Mouse (Mus musculus): ENCODE measurements at regions not wholly inside any gene's neighbourhood (a gene's known extent, or its start where the extent isn't known, plus 50 kb on each side); places are given as distances from the start of the nearest gene placed in this dataset.
A peak's percentile ranks its signal among the peaks of the same experiment; 100 is the strongest.

DNA sequence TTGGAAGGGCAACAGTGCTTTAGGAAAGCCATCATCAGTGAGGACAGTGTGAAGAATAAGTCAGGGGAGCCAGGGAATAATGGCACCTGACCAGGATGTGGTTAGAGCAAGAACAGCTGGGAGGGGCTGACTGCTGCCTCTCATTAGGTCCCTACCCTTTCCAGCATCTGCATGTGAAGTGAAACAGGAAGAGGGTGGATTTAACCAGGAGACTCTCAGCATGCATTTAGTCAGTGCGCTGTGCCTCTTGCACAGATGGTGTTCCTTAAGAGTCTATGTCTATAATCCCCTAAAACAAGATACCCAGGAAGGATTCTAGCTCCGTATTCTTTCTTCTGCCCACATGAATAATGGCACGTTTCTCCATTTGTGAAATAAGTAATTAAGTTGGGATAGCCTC is 267.9 kb downstream of the Spry2 start:
- H3K4me1 ChIP-seq: no peaks in the 10 kb centered on the region
- H3K4me3 ChIP-seq (replicated peaks): no peak overlapping the region
- TF ChIP-seq GATA1 (IDR thresholded peaks at IDR 0.05; ENCODE audit: borderline replicate concordance, low read length) (no peak), FLI1 (IDR thresholded peaks at IDR 0.05; ENCODE audit: low read length) (no peak)
- H3K36me3 ChIP-seq (replicated peaks; ENCODE audit: low read length): no peaks in the 10 kb centered on the region
- no peaks in the 10 kb centered on the region for H3K27me3 ChIP-seq (replicated peaks)
- no peaks in the 10 kb centered on the region for H3K9me3 ChIP-seq

DNA sequence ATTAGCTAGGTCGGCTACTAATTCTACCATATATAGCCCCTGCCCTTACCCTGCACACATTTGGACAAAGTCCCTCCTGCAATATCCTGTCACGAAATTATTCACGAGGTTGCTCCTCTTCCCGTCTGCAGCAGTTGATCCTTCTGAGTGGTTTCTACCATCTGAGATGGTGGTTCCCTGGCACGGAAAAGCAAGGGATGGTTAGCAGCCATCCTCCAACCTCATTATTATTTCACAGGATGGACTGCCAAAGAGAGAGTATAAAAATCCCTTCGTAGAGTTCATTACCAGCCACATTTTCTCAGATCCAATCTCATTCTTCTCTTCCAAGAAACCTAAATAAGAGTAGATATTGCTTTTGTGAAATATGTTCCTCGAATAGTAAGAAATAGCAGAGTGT is 272.2 kb downstream of the Spry2 start:
- no peaks in the 10 kb centered on the region for H3K36me3 ChIP-seq (replicated peaks; ENCODE audit: low read length)
- no peak for TF ChIP-seq GATA1 (IDR thresholded peaks at IDR 0.05; ENCODE audit: borderline replicate concordance, low read length)
- no peak for TF ChIP-seq FLI1 (IDR thresholded peaks at IDR 0.05; ENCODE audit: low read length)
- no peak overlapping the region for H3K4me3 ChIP-seq (replicated peaks)
- peaks cover 9% of the 10 kb centered on the region; the same call in 1 of the 2 replicates for H3K9me3 ChIP-seq
- H3K27me3 ChIP-seq (replicated peaks): no peaks in the 10 kb centered on the region
- no peaks in the 10 kb centered on the region for H3K4me1 ChIP-seq

DNA sequence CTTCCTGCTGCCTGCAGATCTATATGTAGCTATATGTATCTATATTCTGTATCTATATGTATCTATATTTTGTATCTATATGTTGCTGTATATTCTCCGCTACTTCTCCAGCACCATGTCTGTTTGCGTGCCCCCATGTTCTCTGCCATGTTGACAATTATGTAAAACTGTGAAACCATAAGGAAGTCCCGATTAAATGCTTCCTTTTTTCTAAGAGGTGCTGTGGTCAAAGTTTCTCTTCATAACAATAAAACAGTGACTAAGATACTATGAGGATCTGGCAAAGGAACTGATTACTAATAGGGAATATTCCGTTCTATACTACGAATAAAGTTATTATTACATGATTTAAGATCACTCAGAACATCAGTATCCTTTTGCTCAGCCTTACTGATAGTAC is 274.5 kb downstream of the Spry2 start:
- Histone ChIP-seq H3K4me3 (replicated peaks) (no peak overlapping the region), H3K27me3 (replicated peaks) (no peaks in the 10 kb centered on the region), H3K36me3 (replicated peaks; ENCODE audit: low read length) (no peaks in the 10 kb centered on the region), H3K9me3 (peaks cover 9% of the 10 kb centered on the region; the same call in 1 of the 2 replicates), H3K4me1 (no peaks in the 10 kb centered on the region)
- TF ChIP-seq FLI1 (IDR thresholded peaks at IDR 0.05; ENCODE audit: low read length): no peak
- no peak for TF ChIP-seq GATA1 (IDR thresholded peaks at IDR 0.05; ENCODE audit: borderline replicate concordance, low read length)

DNA sequence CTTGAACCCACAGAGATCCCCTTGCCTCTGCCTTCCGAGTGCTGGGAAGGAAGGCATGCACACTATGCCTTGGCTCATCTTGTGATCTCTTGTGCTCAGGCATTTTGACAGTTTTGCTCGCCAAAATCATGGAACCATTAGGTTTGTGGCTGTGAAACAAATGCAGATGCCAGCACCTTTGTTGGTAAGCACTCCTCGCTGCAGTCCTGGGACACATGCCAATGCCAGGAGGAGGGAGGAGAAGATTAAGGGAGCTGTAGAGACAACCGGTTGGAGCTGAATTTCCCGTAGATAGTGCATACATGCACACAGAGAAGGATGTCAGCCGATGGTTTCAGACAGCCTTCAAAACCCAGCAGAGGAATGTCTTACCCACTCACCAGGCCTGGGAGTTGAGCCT is 275.5 kb downstream of the Spry2 start:
- Histone ChIP-seq H3K36me3 (replicated peaks; ENCODE audit: low read length) (no peaks in the 10 kb centered on the region), H3K27me3 (replicated peaks) (no peaks in the 10 kb centered on the region), H3K4me1 (no peaks in the 10 kb centered on the region), H3K9me3 (peaks cover 9% of the 10 kb centered on the region; the same call in 1 of the 2 replicates), H3K4me3 (replicated peaks) (no peak overlapping the region)
- no peak for TF ChIP-seq FLI1 (IDR thresholded peaks at IDR 0.05; ENCODE audit: low read length)
- TF ChIP-seq GATA1 (IDR thresholded peaks at IDR 0.05; ENCODE audit: borderline replicate concordance, low read length): no peak

DNA sequence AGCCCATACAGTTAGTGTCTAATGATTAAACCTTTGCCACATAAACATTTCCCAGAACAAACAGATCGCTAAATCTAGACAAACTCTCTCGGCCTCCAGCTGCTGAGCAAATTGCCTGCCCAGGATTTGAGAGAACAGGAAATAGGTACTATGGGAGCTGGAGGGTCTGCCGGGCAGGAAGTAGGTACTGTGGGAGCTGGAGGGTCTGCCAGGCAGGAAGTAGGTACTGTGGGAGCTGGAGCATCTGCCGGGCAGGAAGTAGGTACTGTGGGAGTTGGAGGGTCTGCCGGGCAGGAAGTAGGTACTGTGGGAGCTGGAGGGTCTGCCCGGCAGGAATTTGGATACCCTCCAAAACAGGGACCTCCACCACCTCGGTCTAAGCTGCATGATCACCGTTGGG is 277.2 kb downstream of the Spry2 start:
- TF ChIP-seq FLI1 (IDR thresholded peaks at IDR 0.05; ENCODE audit: low read length) (no peak), GATA1 (IDR thresholded peaks at IDR 0.05; ENCODE audit: borderline replicate concordance, low read length) (no peak)
- H3K27me3 ChIP-seq (replicated peaks): no peaks in the 10 kb centered on the region
- no peaks in the 10 kb centered on the region for H3K36me3 ChIP-seq (replicated peaks; ENCODE audit: low read length)
- no peak overlapping the region for H3K4me3 ChIP-seq (replicated peaks)
- H3K9me3 ChIP-seq: peaks cover 9% of the 10 kb centered on the region; the same call in 1 of the 2 replicates
- peaks cover 6% of the 10 kb centered on the region; the same call in 1 of the 2 replicates for H3K4me1 ChIP-seq

DNA sequence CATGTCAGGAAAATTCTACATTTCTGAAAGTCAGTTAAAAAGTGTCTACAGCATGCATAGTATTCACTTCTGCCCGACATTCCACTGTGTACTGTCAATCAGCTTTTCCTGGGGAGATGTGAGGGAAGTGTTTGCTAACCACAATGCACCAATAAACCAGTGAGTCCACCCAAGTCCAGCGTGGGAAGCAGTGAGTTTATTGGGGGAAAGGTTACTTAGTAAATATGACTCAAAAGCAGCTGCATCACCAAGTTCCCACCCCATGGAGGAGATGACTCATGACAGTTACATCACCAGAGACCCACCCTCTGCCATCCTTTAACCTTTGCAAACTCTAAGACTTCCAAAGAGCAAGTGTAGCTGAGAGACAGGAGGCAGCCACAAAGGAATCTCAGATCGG is 280.9 kb downstream of the Spry2 start:
- no peaks in the 10 kb centered on the region for H3K27me3 ChIP-seq (replicated peaks)
- H3K4me3 ChIP-seq (replicated peaks): no peak overlapping the region
- no peaks in the 10 kb centered on the region for H3K36me3 ChIP-seq (replicated peaks; ENCODE audit: low read length)
- TF ChIP-seq FLI1 (IDR thresholded peaks at IDR 0.05; ENCODE audit: low read length): no peak
- no peak for TF ChIP-seq GATA1 (IDR thresholded peaks at IDR 0.05; ENCODE audit: borderline replicate concordance, low read length)
- peaks cover 6% of the 10 kb centered on the region; the same call in 1 of the 2 replicates for H3K4me1 ChIP-seq
- 0 out of 2 replicates have a peak, but pooled peaks cover 4% of the 10 kb centered on the region for H3K9me3 ChIP-seq

DNA sequence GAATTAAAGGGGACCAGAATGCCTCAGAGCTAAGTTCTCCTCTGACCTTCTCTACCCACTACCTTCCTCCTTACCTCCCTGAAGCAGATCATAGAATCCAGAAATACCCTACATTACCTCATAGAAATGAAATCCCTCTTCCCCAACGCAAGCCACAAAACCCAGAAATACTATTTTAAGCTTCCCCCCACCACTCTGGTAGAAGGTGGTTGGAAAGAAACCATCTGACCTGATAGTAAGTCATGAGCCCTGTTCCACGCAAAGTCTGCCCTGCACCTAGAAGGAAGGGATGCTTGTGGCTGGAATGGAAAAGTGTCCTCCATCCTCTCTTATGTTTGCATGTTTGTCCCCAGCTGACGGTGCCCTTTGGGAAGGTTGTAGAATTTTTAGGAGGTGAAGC is 283.8 kb downstream of the Spry2 start:
- no peaks in the 10 kb centered on the region for H3K36me3 ChIP-seq (replicated peaks; ENCODE audit: low read length)
- no peak for TF ChIP-seq FLI1 (IDR thresholded peaks at IDR 0.05; ENCODE audit: low read length)
- TF ChIP-seq GATA1 (IDR thresholded peaks at IDR 0.05; ENCODE audit: borderline replicate concordance, low read length): no peak
- H3K27me3 ChIP-seq (replicated peaks): no peaks in the 10 kb centered on the region
- H3K4me1 ChIP-seq: peaks cover 6% of the 10 kb centered on the region; the same call in 1 of the 2 replicates
- H3K4me3 ChIP-seq (replicated peaks): no peak overlapping the region
- no peaks in the 10 kb centered on the region for H3K9me3 ChIP-seq

DNA sequence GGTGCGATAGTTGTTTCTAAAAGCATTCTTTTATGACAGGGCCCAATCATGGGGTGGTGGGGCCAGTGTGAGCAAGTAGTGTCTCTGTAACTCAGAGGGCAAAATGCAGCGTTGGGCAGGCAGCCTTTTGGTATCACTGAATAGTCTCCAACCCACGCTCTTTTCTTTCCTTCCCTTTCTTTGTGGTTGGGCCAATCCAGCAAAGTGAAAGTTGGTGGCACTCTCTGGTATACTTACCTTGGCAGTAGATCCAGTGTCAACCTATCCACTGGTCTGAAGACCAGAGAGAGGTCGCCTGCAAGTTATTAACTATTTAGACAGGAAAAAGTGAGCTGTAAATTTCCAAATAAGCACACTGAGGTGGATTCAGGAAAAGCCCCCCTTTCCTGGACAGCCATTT is 287.8 kb downstream of the Spry2 start:
- Histone ChIP-seq H3K4me3 (replicated peaks) (no peak overlapping the region), H3K27me3 (replicated peaks) (no peaks in the 10 kb centered on the region), H3K9me3 (no peaks in the 10 kb centered on the region), H3K36me3 (replicated peaks; ENCODE audit: low read length) (no peaks in the 10 kb centered on the region), H3K4me1 (no peaks in the 10 kb centered on the region)
- TF ChIP-seq GATA1 (IDR thresholded peaks at IDR 0.05; ENCODE audit: borderline replicate concordance, low read length) (no peak), FLI1 (IDR thresholded peaks at IDR 0.05; ENCODE audit: low read length) (no peak)

DNA sequence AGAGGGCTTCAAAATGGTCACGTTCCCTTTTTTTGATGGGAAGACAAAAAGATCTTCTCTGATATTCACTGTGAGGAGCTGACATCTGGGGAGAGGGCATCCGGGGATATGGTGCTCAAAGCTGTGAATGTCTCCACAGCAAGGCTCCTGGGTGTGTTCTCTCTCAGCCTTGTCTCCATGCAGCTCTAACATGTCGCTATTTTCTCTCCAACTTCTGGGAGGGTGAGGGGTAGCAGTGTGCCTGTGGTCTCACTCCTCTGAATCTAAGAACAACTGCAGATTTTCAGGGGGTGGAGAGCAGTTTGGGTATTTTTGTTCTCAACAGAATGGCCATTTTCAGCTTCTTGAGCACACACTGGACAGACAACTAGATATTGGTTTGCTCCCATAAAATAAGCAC is 290.1 kb downstream of the Spry2 start:
- Histone ChIP-seq H3K4me3 (replicated peaks) (no peak overlapping the region), H3K9me3 (no peaks in the 10 kb centered on the region), H3K4me1 (peaks cover 4% of the 10 kb centered on the region; the same call in 1 of the 2 replicates), H3K27me3 (replicated peaks) (no peaks in the 10 kb centered on the region), H3K36me3 (replicated peaks; ENCODE audit: low read length) (no peaks in the 10 kb centered on the region)
- no peak for TF ChIP-seq GATA1 (IDR thresholded peaks at IDR 0.05; ENCODE audit: borderline replicate concordance, low read length)
- TF ChIP-seq FLI1 (IDR thresholded peaks at IDR 0.05; ENCODE audit: low read length): no peak

DNA sequence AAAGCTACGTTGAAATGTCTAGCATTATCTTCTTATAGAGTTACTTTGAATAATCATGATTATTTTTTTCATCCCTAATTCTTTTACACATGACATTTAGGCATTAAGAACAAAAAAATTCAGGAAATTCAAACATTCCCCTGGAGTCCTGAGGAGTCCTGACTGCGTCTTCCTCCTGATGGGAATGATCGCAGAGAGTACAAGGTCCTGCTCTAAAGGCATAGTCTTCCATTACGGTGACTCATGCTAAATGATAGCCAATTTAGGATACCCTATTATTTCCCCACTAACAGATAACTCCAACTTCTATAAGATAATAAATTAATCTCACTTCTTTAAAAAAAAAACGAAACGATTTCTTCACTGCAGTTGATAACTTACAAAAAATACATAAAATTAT is 292.2 kb downstream of the Spry2 start:
- Histone ChIP-seq H3K9me3 (peaks cover 6% of the 10 kb centered on the region; the same call in 1 of the 2 replicates), H3K27me3 (replicated peaks) (no peaks in the 10 kb centered on the region), H3K4me1 (peaks cover 4% of the 10 kb centered on the region; the same call in 1 of the 2 replicates), H3K36me3 (replicated peaks; ENCODE audit: low read length) (no peaks in the 10 kb centered on the region), H3K4me3 (replicated peaks) (no peak overlapping the region)
- no peak for TF ChIP-seq GATA1 (IDR thresholded peaks at IDR 0.05; ENCODE audit: borderline replicate concordance, low read length)
- no peak for TF ChIP-seq FLI1 (IDR thresholded peaks at IDR 0.05; ENCODE audit: low read length)

DNA sequence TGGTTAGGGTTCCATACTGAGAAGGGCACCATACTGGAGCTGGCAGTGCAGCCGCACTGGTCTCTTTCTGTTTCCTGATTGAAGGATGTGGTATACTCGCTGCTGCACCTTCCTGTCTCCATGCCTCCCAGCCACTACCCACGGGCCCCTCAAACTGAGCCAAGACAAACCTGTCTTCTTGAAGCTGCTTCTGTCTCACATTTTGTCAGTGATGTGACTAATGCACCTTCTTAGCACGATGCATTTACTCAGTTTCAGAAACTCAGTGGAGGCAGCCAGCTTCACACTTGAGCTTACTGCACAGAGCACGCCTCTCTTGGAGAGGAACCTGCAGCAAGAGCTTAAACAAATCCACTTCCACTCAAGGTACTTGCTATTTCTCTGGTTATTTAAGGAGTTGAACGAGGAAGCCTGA is 293.6 kb downstream of the Spry2 start:
- H3K27me3 ChIP-seq (replicated peaks): no peaks in the 10 kb centered on the region
- no peak for TF ChIP-seq FLI1 (IDR thresholded peaks at IDR 0.05; ENCODE audit: low read length)
- TF ChIP-seq GATA1 (IDR thresholded peaks at IDR 0.05; ENCODE audit: borderline replicate concordance, low read length): no peak

More for the DNA sequence above, 293.6 kb downstream of the Spry2 start:
- peaks cover 6% of the 10 kb centered on the region; the same call in 1 of the 2 replicates for H3K9me3 ChIP-seq
- no peaks in the 10 kb centered on the region for H3K36me3 ChIP-seq (replicated peaks; ENCODE audit: low read length)
- H3K4me1 ChIP-seq: peaks cover 4% of the 10 kb centered on the region; the same call in 1 of the 2 replicates
- H3K4me3 ChIP-seq (replicated peaks): peak overlapping the region; percentile 38

Data from megakaryocyte, embryonic 14.5 days (primary cell).